In the genomic region with DNA sequence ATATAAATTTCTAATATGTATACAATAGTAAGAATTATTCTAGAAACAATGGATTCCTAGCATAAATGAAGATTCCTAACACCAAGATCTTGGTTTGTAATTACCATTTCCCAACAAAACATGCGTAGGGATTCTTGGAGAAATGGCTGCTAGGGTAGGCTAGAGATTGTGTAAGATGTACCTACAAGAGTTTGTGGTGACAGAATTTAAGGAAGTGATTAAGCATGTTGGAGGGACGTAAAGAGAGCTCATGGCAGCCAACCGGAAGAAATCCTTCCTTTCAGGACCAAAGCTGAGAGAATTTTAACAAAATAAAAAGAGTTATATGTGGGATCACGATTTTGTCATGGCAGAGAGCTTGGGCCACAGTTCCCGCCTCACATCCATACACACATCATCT, we compare ENCODE assay signal across 28 mouse cellular contexts.
"Had no signal": no experiment of that assay in that cellular context is flagged by ENCODE, and none has a peak within 500 bp of the region (broad histone marks: within the 10 kb centered on the region; RNA-seq: fewer than 3 reads in every experiment).

No protein-coding gene starts in this region.

- H3K36me3 ChIP-seq: embryonic facial prominence, embryonic 12.5 days; embryonic facial prominence, embryonic 13.5 days; embryonic facial prominence, embryonic 15.5 days; forebrain, embryonic 10.5 days; forebrain, embryonic 12.5 days; forebrain, embryonic 15.5 days; heart, embryonic 10.5 days had no signal

- H3K9me3 ChIP-seq: embryonic facial prominence, embryonic 12.5 days; embryonic facial prominence, embryonic 13.5 days; embryonic facial prominence, embryonic 15.5 days; forebrain, embryonic 10.5 days; forebrain, embryonic 12.5 days; forebrain, embryonic 13.5 days; forebrain, embryonic 15.5 days; heart, embryonic 10.5 days had no signal

- H3K4me2 ChIP-seq: embryonic facial prominence, embryonic 12.5 days; embryonic facial prominence, embryonic 13.5 days; embryonic facial prominence, embryonic 15.5 days; forebrain, embryonic 12.5 days; forebrain, embryonic 13.5 days; forebrain, embryonic 15.5 days had no signal

- H3K27ac ChIP-seq: embryonic facial prominence, embryonic 12.5 days; embryonic facial prominence, embryonic 13.5 days; embryonic facial prominence, embryonic 15.5 days; forebrain, embryonic 10.5 days; forebrain, embryonic 12.5 days; forebrain, embryonic 13.5 days; forebrain, embryonic 15.5 days; gastrocnemius, adult 2 months; heart, adult 2 months; heart, embryonic 10.5 days had no signal

- DNase-seq: cerebellum, adult 2 months; cerebellum, adult 8-10 months; cerebellum, adult 9-10 months; cerebellum, adult 9-11 months; cerebellum, postnatal 10 days; cerebellum, postnatal 14 days; cerebellum, postnatal 25 days; cerebellum, postnatal 36 days; embryo, embryonic 11 days; forebrain, postnatal 0 days; gastrocnemius, adult 2 months; gastrocnemius, postnatal 10 days; gastrocnemius, postnatal 14 days; gastrocnemius, postnatal 25 days; gastrocnemius, postnatal 36 days; heart, adult 11 months; heart, adult 18-20 months; heart, adult 2 months had no signal

- H3K4me3 ChIP-seq: embryonic facial prominence, embryonic 12.5 days; embryonic facial prominence, embryonic 13.5 days; embryonic facial prominence, embryonic 15.5 days; erythroblast, embryonic 14.5 days; forebrain, embryonic 10.5 days; forebrain, embryonic 12.5 days; forebrain, embryonic 13.5 days; forebrain, embryonic 15.5 days; gastrocnemius, adult 2 months; heart, adult 2 months; heart, embryonic 10.5 days had no signal

- H3K4me1 ChIP-seq: embryonic facial prominence, embryonic 12.5 days; embryonic facial prominence, embryonic 15.5 days; heart, embryonic 10.5 days had no signal

- ATAC-seq: forebrain, embryonic 13.5 days; forebrain, embryonic 15.5 days; forebrain, embryonic 16.5 days; forebrain, postnatal 0 days had no signal

- H3K9ac ChIP-seq: embryonic facial prominence, embryonic 12.5 days; embryonic facial prominence, embryonic 13.5 days; embryonic facial prominence, embryonic 15.5 days; forebrain, embryonic 12.5 days; forebrain, embryonic 13.5 days; forebrain, embryonic 15.5 days; forebrain, postnatal 0 days had no signal

- H3K27me3 ChIP-seq: embryonic facial prominence, embryonic 12.5 days; embryonic facial prominence, embryonic 13.5 days; embryonic facial prominence, embryonic 15.5 days; forebrain, embryonic 12.5 days; forebrain, embryonic 13.5 days; forebrain, embryonic 15.5 days had no signal
